Mouse (Mus musculus) mouse embryonic stem cell (cell line): ENCODE results near the gene Tepsin.

Source experiments
- in situ Hi-C, 2 experiments: fragments of 300-500 bp; cut with MboI; formaldehyde crosslinking; loops; 1 replicate in 1 of 2; 3 replicates in 1 of 2; pipeline ENCODE4 v1.14.3; 2019 to 2020; ENCODE audit warnings: low sequenced_read_pairs in 2 of 2, low pct_unique_long_range_greater_than_20kb in 1 of 2, mixed read lengths in 1 of 2; ENCODE audit not compliant: unreplicated experiment in 1 of 2

Gene Tepsin

GRCm38 (mm10) chr11:120045839-120046552 lies 52.5 kb downstream of the Tepsin start:
- in situ Hi-C loops = no loop called here

GRCm38 (mm10) chr11:120045341-120045740 lies 53.2 kb downstream of the Tepsin start:
- in situ Hi-C loops = no loop called here

- in situ Hi-C loops = no loop called here
These were observed 56.2 kb downstream of the Tepsin start for GRCm38 (mm10) chr11:120042141-120042838.

- in situ Hi-C loops = no loop called here
These were observed 57.1 kb downstream of the Tepsin start for GRCm38 (mm10) chr11:120041191-120042123.
